Mouse (Mus musculus) cerebellum, adult 2 months (tissue): Measurements from ENCODE around the gene Cyp11a1.

Source experiments
- CTCF ChIP-seq: fragments of 200-500 bp; IDR thresholded peaks from 2 replicates; pipeline ENCODE4 v1.5.1; 2011; ENCODE audit warnings: low read depth, mild to moderate bottlenecking, control low read depth, low read length, moderate library complexity, borderline replicate concordance; ENCODE audit not compliant: insufficient read depth
- POLR2A ChIP-seq: fragments of 200-500 bp; IDR thresholded peaks from 2 replicates; pipeline ENCODE4 v1.6.1; 2011; ENCODE audit warnings: low read length, control low read depth, borderline replicate concordance; ENCODE audit not compliant: insufficient read depth

GRCm38 (mm10) chr9:57998685-57999084, 7.5 kb upstream of the Cyp11a1 start:
- TF ChIP-seq POLR2A (0 out of 2 replicates have a peak, but pooled peaks have one; percentile 4), CTCF (no peak)
